In the genomic region with DNA sequence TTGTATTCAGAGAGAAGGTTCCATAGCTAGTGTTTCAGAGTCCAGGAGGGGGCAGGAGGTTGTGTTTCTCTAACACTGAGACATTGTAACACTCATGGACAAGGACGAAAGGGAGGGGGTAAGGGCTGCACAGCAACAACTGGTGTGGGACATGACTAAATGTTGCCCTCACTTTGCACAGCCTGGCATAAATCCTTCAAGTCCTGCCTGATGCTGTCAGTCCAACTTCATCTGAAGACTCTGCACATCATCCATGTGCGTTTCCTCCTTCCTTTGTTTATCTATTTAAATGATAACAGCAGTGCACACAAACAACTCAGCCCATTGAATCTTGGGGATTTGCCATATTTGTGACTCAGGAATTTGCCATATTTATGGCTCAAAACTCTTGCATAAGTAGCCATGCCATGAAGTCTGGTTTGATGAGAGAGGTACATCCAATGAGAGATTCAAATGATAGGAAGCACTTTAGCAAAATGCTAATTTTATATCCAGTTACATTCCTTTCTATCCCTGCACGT, we compare ENCODE assay signal across 26 mouse cellular contexts. TPM values are rescaled to one million over a fixed set of nuclear protein-coding genes. Genes with fewer than 3 reads are reported as not detected.
A peak's percentile ranks its signal among the peaks of the same experiment; 100 is the strongest.
DNase-seq lines count a peak whose midpoint lies in the region; ATAC-seq and TF ChIP-seq lines count a peak whose summit lies in the region.
"Had no signal": no experiment of that assay in that cellular context is flagged by ENCODE, and none has a peak within 500 bp of the region (broad histone marks: within the 10 kb centered on the region; RNA-seq: fewer than 3 reads in every experiment).

No protein-coding gene starts in this region.

- H3K4me2 ChIP-seq in heart, embryonic 11.5 days: no peak overlapping the region
- H3K4me2 ChIP-seq: embryonic facial prominence, embryonic 15.5 days; heart, embryonic 15.5 days; hindbrain, embryonic 13.5 days had no signal

- peak; percentile 28 for DNase-seq in heart, adult 11 months
- peak; percentile 6 to 22 for DNase-seq in lung, postnatal 4 days
- DNase-seq in lung, adult 2 months: no peak
- DNase-seq in adrenal gland, postnatal 10 days: peak; percentile 12
- no peak for DNase-seq in right cerebral cortex, adult 2 months (ENCODE audit: low spot score in 2 of 2)
- DNase-seq: B cell, adult 2 months; cerebellum, adult 11 months; cerebellum, adult 8-10 months; cerebellum, postnatal 14 days; embryo, embryonic 11 days; gastrocnemius, adult 2 months; gastrocnemius, postnatal 25 days; heart, adult 18-20 months; heart, postnatal 14 days had no signal

- no peak for ATAC-seq in heart, embryonic 11.5 days (replicated peaks; ENCODE audit: insufficient number of reproducible peaks, low FRiP score, low TSS enrichment)
- ATAC-seq in cerebellum, adult (ENCODE audit: insufficient number of reproducible peaks, low FRiP score, low TSS enrichment): no peak
- ATAC-seq: forebrain, embryonic 14.5 days; hindbrain, postnatal 0 days had no signal

- no peak overlapping the region for H3K4me3 ChIP-seq in heart, embryonic 11.5 days (ENCODE audit: low read depth, low read length)
- H3K4me3 ChIP-seq in lung, adult 2 months (replicated peaks; ENCODE audit: extremely low read depth, low read depth, low read length): no peak overlapping the region
- H3K4me3 ChIP-seq in C2C12 (ENCODE audit: insufficient read depth, poor library complexity, severe bottlenecking): no peak overlapping the region
- H3K4me3 ChIP-seq: embryonic facial prominence, embryonic 15.5 days; erythroblast, embryonic 14.5 days; forebrain, embryonic 10.5 days; gastrocnemius, adult 2 months; heart, embryonic 10.5 days; heart, embryonic 15.5 days; hindbrain, embryonic 13.5 days had no signal

- no peaks in the 10 kb centered on the region for H3K36me3 ChIP-seq in heart, embryonic 11.5 days (ENCODE audit: control insufficient read depth, insufficient read depth, low read length)
- H3K36me3 ChIP-seq in C2C12 (ENCODE audit: control insufficient read depth, insufficient read depth): no peaks in the 10 kb centered on the region
- H3K36me3 ChIP-seq: embryonic facial prominence, embryonic 15.5 days; forebrain, embryonic 10.5 days; heart, embryonic 10.5 days; heart, embryonic 15.5 days; hindbrain, embryonic 13.5 days had no signal

- no peak overlapping the region for H3K27ac ChIP-seq in heart, embryonic 11.5 days (ENCODE audit: low read depth, low read length)
- H3K27ac ChIP-seq: embryonic facial prominence, embryonic 15.5 days; forebrain, embryonic 10.5 days; gastrocnemius, adult 2 months; heart, embryonic 10.5 days; heart, embryonic 15.5 days; hindbrain, embryonic 13.5 days; hindbrain, postnatal 0 days had no signal

- H3K79me2 ChIP-seq in C2C12 (ENCODE audit: control insufficient read depth, insufficient read depth): no peaks in the 10 kb centered on the region

- no peak overlapping the region for H3ac ChIP-seq in C2C12 (ENCODE audit: control insufficient read depth, insufficient read length, low read depth)

- no peak for TF ChIP-seq POLR2A in lung, adult 2 months (IDR thresholded peaks at IDR 0.05; ENCODE audit: borderline replicate concordance, extremely low read depth, low read depth, low read length)

- no peaks in the 10 kb centered on the region for H3K4me1 ChIP-seq in heart, embryonic 11.5 days (ENCODE audit: control insufficient read depth, insufficient read depth, low read length)
- H3K4me1 ChIP-seq in lung, adult 2 months (ENCODE audit: control insufficient read depth, insufficient read depth, low read length): no peaks in the 10 kb centered on the region
- H3K4me1 ChIP-seq: embryonic facial prominence, embryonic 15.5 days; forebrain, embryonic 10.5 days; heart, embryonic 10.5 days; heart, embryonic 15.5 days; hindbrain, embryonic 13.5 days had no signal

- WGBS in heart, embryonic 11.5 days (ENCODE audit: insufficient replicate concordance): 59% methylated on average over 3 of the region's 3 CpGs
- WGBS in lung, adult 2 months: 52% methylated on average over 3 of the region's 3 CpGs

- TF ChIP-seq CTCF in lung, adult 2 months (IDR thresholded peaks at IDR 0.05; ENCODE audit: insufficient read depth, low read length): no peak
- no peak for TF ChIP-seq CTCF in C2C12 (IDR thresholded peaks at IDR 0.05; ENCODE audit: control insufficient read depth, insufficient read depth, insufficient read length)

- no peaks in the 10 kb centered on the region for H3K9me3 ChIP-seq in heart, embryonic 11.5 days (replicated peaks; ENCODE audit: control insufficient read depth, low read length)
- H3K9me3 ChIP-seq: embryonic facial prominence, embryonic 15.5 days; forebrain, embryonic 10.5 days; heart, embryonic 10.5 days; heart, embryonic 15.5 days; hindbrain, embryonic 13.5 days had no signal

- no peaks in the 10 kb centered on the region for H3K27me3 ChIP-seq in heart, embryonic 11.5 days (ENCODE audit: control insufficient read depth, insufficient read depth, low read length)
- H3K27me3 ChIP-seq in C2C12 (ENCODE audit: control insufficient read depth, insufficient read depth, insufficient read length): no peaks in the 10 kb centered on the region
- H3K27me3 ChIP-seq: CH12.LX; embryonic facial prominence, embryonic 15.5 days; heart, embryonic 15.5 days; hindbrain, embryonic 13.5 days had no signal

- H3K9ac ChIP-seq in heart, embryonic 11.5 days (ENCODE audit: low read depth, low read length): no peak overlapping the region
- H3K9ac ChIP-seq: embryonic facial prominence, embryonic 15.5 days; heart, embryonic 15.5 days; hindbrain, embryonic 13.5 days had no signal

- no peaks in the 10 kb centered on the region for H3K79me3 ChIP-seq in C2C12 (ENCODE audit: low read depth)

TF ChIP-seq in C2C12, 6 proteins besides CTCF, POLR2A, EP300 and RAD21:
- TF ChIP-seq FOSL1 (IDR thresholded peaks at IDR 0.05; ENCODE audit: insufficient read depth, low read length, poor library complexity, severe bottlenecking) (no peak), MYOG (IDR thresholded peaks at IDR 0.05; ENCODE audit: control insufficient read depth, extremely low read depth, insufficient read length) (no peak), CEBPB (IDR thresholded peaks at IDR 0.05; ENCODE audit: low read depth) (peak; percentile 13), USF1 (IDR thresholded peaks at IDR 0.05; ENCODE audit: low read depth) (no peak), MYOD1 (IDR thresholded peaks at IDR 0.05; ENCODE audit: control insufficient read depth, insufficient read length, low read depth) (no peak), MAX (IDR thresholded peaks at IDR 0.05) (no peak)

RNA-seq across cellular contexts. Expression of a gene that starts 40.2 kb away (rescaled TPM):
- polyA plus RNA-seq in heart, embryonic 11.5 days (2014; fragmentation: Nextera tagmentation; extraction: Ambion mirVana): 3.8 and 4.3 TPM in 2 replicates
- 3.0 and 3.7 TPM in 2 replicates for polyA plus RNA-seq in lung, adult 2 months (2012; rRNA removed)
- 1.2 TPM for polyA plus RNA-seq in C2C12 (2012; fragmentation: generic; extraction: Trizol)
- total RNA-seq in adrenal gland, postnatal 10 days (2021): 10 to 100 TPM; 13.9 to 18.4 TPM
- polyA plus RNA-seq: erythroblast, embryonic 14.5 days had no signal

Comparison
In these comparisons a context has a peak if more than half of its experiments do, and no peak if none do; other contexts are left out.
1. DNase-seq: peak in heart, adult 11 months (single experiment), lung, postnatal 4 days (2 of 2) and adrenal gland, postnatal 10 days (single experiment); none in lung, adult 2 months (single experiment) and right cerebral cortex, adult 2 months (0 of 2).